Mouse (Mus musculus) spleen, adult 2 months (tissue): ENCODE data around the gene Tor1b. TPM values are rescaled to one million over a fixed set of nuclear protein-coding genes. Genes with fewer than 3 reads are reported as not detected.
A peak's percentile ranks its signal among the peaks of the same experiment; 100 is the strongest.
"Not testable (repeated sequence)": the region's sequence is repeated elsewhere in the genome, so short reads cannot be mapped to it uniquely, and the experiment has no call there.

Experiments used
- DNase-seq, 2 experiments: peaks; one replicate each; pipeline versions ENCODE4 v3.0.0 to v3.0.0-alpha.2; 2012 to 2021; ENCODE audit warnings: low spot score in 2 of 2, low read depth in 1 of 2
- H3K27ac ChIP-seq: fragments of 200-500 bp; 2 replicates; pipeline ENCODE4 v1.5.1; 2012; ENCODE audit warnings: low read length, inconsistent platforms; ENCODE audit not compliant: insufficient read depth
- H3K27me3 ChIP-seq: fragments of 200-500 bp; 2 replicates; pipeline ENCODE4 v1.6.1; 2012; ENCODE audit warnings: mild to moderate bottlenecking, moderate library complexity, low read length, inconsistent platforms; ENCODE audit not compliant: control insufficient read depth, insufficient read depth
- H3K36me3 ChIP-seq: fragments of 200-500 bp; 2 replicates; pipeline ENCODE4 v1.6.1; 2012; ENCODE audit warnings: mild to moderate bottlenecking, low read length, inconsistent platforms; ENCODE audit not compliant: control insufficient read depth, insufficient read depth
- H3K4me1 ChIP-seq: fragments of 200-500 bp; 2 replicates; pipeline ENCODE4 v1.6.1; 2011; ENCODE audit warnings: inconsistent platforms; ENCODE audit not compliant: control insufficient read depth, insufficient read depth, insufficient read length
- H3K4me3 ChIP-seq: fragments of 200-500 bp; 2 replicates; pipeline ENCODE4 v1.5.1; 2011; ENCODE audit warnings: mild to moderate bottlenecking, inconsistent platforms; ENCODE audit not compliant: insufficient read depth, insufficient read length; ENCODE audit errors: extremely low read depth
- CTCF ChIP-seq: fragments of 200-500 bp; IDR thresholded peaks from 2 replicates; pipeline ENCODE4 v1.5.1; 2011; ENCODE audit warnings: mild to moderate bottlenecking, inconsistent platforms; ENCODE audit not compliant: insufficient read depth, insufficient read length, insufficient replicate concordance; ENCODE audit errors: extremely low read depth
- POLR2A ChIP-seq: fragments of 200-500 bp; IDR thresholded peaks from 2 replicates; pipeline ENCODE4 v1.6.1; 2011; ENCODE audit warnings: low read depth, low read length, inconsistent platforms
- WGBS: fragments of 180-500 bp; shearing (Covaris S2); methylation state at CpG from one replicate; pipeline ENCODE4 v1.1.7; 2018; 5-methylcytosine and 5-hydroxymethylcytosine counted together
- polyA plus RNA-seq: library from polyadenylated mRNA; depleted of rRNA; stranded (reverse); fragments of >200 nt; gene quantifications from 2 replicates; pipeline ENCODE4 v1.2.3, GENCODE M21; 2012

Tor1b gene
- polyA plus RNA-seq, 1 experiment, result 18.9 TPM

DNA sequence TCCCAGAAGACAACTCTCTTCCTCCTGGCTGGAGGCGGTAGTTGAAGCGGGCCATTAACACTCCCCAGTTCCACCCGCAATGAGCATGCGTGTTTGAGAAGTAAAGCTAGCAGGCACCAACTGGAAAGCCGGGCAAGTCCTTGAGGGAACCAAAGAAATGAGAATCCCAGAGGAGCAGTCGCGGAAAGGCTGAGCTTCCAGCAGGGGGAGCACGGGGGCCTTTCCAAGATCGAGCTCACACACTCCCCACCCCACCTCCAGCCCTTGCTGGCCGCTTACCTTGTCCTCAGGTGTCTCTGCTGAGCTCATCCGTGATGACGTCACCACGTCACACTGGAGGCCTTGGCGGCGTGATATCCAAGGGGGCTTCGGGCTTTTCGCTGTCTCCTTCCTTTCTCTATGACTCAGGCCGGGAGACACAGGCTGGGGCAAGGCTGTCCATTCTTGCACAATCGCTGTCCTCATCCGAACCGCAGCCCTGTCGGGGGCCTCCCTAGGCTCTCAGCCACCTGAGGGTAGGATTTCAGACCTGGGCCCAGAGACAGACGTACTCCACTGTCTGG lies 23.2 kb upstream of the Tor1b start, which contains the start of gene Ptges:
Gene Ptges (minus strand): TSS at position 381 of the 563 bp plus-strand sequence.
- peak within 1 kb of the TSS; percentile 36; the same call in 1 of the 2 replicates for H3K4me3 ChIP-seq
- H3K36me3 ChIP-seq, result no peaks in the 10 kb centered on the region
- WGBS, result 7% methylated on average over 23 of the region's 23 CpGs
- no peaks in the 10 kb centered on the region for H3K27me3 ChIP-seq
- no peak for TF ChIP-seq POLR2A
- peak; percentile 50; the same call in 1 of the 2 replicates for TF ChIP-seq CTCF
- H3K4me1 ChIP-seq, result no peaks in the 10 kb centered on the region; the same call in 1 of the 2 replicates
- H3K27ac ChIP-seq, result no peak within 1 kb of the TSS
- peak in 1 of 2 experiments; percentile 47 for DNase-seq

DNA sequence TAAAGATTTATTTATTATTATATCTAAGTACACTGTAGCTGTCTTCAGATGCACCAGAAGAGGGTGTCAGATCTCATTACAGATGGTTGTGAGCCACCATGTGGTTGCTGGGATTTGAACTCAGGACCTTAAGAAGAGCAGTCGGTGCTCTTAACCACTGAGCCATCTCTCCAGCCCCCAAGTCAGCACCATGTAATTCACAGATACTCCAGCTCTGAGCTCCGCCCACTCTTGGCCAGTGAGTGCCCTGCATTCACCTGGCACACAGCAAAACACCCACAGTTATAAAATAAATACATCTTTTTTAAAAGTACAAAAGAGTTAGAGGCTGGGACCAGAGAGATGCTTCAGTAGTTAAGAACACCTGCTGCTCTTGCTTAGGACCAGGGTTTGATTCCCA lies 21.9 kb upstream of the Tor1b start:
- WGBS, result 83% methylated on average over 2 of the region's 2 CpGs
- H3K27me3 ChIP-seq, H3K4me1 ChIP-seq, H3K27ac ChIP-seq, DNase-seq, H3K4me3 ChIP-seq, H3K36me3 ChIP-seq: not testable (repeated sequence)

DNA sequence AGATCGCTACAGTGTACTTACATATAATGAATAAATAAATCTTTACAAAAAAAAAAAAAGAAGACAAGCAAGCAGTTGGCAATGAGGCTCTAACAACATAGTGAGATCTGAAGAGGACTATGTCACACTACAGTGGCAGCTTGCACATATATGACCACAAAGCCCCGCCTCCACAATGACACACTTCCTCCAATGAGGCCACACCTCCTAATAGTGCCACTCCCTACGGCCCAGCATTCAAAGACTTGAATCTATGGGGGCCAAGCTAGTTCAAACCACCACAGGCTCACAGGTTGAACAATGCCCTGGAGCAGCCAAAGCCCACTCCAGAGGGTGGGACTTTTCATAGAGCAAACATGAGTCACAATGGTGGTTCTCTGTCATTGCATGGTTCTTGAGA lies 20.8 kb upstream of the Tor1b start:
- Histone ChIP-seq H3K27me3 (no peaks in the 10 kb centered on the region), H3K36me3 (no peaks in the 10 kb centered on the region), H3K27ac (no peak overlapping the region), H3K4me1 (no peaks in the 10 kb centered on the region; the same call in 1 of the 2 replicates), H3K4me3 (no peak overlapping the region)
- TF ChIP-seq POLR2A (no peak), CTCF (no peak)
- WGBS, result 73% methylated on average over 3 of the region's 3 CpGs
- DNase-seq, result no peak

DNA sequence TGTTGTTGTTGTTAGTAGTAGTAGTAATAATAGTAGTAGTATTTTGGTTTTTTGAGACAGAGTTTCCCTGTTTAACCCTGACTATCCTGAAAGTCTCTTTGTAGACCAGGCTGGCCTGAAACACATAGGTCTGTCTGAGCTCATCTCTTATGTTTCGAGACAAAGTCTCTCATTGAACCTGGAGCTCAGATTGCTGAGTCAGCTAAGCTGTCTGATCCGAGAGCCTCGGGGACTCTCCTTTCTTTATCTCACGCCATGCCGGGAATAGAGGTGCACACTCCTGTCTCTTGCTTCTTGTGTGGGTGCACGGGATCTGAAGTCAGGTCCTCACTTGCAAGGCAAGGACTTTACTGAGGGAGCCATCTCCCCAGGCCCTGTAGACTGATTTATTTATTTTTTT lies 19.7 kb upstream of the Tor1b start:
- Histone ChIP-seq H3K4me1 (no peaks in the 10 kb centered on the region; the same call in 1 of the 2 replicates), H3K27me3 (no peaks in the 10 kb centered on the region), H3K36me3 (no peaks in the 10 kb centered on the region), H3K4me3 (no peak overlapping the region), H3K27ac (no peak overlapping the region)
- TF ChIP-seq POLR2A (no peak), CTCF (no peak)
- WGBS, result 85% methylated on average over 6 of the region's 6 CpGs
- no peak for DNase-seq

DNA sequence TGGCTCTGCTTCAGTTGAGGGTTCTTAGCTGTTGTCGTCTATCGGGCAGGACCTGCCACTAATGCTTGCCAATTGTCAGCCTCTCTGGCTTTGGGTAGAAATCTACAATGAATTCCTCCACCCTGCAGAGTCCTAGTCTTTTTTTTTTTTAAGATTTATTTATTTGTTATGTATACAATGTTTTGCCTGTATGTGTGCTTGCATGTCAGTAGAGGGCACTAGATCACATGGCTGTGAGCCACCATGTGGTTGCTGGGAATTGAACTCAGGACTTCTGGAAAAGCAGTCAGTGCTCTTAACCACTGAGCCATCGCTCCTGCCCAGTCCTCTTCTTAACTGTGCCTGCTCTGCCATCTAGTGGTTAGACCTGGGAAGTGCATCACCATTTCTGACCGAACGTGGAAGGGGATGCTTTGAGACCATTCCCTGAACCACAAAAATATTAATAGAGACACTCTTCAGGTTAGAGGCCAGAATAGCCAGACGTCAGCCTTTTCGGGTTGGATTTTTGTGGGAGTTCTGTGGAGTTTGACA lies 18.8 kb upstream of the Tor1b start:
- 18% methylated on average over 7 of the region's 7 CpGs for WGBS
- H3K27ac ChIP-seq, result no peak overlapping the region
- no peaks in the 10 kb centered on the region for H3K36me3 ChIP-seq
- no peaks in the 10 kb centered on the region; the same call in 1 of the 2 replicates for H3K4me1 ChIP-seq
- H3K27me3 ChIP-seq, result no peaks in the 10 kb centered on the region
- peak; percentile 68; the same call in 1 of the 2 replicates for TF ChIP-seq CTCF
- no peak for TF ChIP-seq POLR2A
- peak; percentile 36 to 62 for DNase-seq
- H3K4me3 ChIP-seq, result no peak overlapping the region

DNA sequence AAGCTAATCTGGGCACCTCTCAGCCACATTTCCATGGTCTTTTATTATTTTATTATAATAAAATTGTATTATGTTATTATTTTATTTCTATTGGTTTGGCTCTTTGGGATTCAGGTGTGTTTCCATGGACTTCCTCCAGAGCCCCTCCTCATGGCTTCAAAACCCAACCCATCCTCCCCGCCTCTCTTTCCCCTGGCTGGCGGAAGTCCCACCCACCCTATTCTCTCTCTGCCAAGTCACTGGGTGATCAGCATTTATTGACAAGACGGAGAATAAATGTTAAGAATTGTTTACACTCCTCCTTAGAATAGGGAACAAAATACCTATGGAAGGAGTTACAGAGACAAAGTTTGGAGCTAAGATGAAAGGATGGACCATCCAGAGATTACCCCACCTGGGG lies 16.0 kb upstream of the Tor1b start:
- H3K4me1 ChIP-seq, result no peaks in the 10 kb centered on the region
- no peak overlapping the region for H3K27ac ChIP-seq
- 89% methylated on average over 3 of the region's 3 CpGs for WGBS
- H3K27me3 ChIP-seq, result no peaks in the 10 kb centered on the region
- DNase-seq, result no peak
- TF ChIP-seq POLR2A, result no peak
- no peak for TF ChIP-seq CTCF
- H3K4me3 ChIP-seq, result no peak overlapping the region
- H3K36me3 ChIP-seq, result no peaks in the 10 kb centered on the region

DNA sequence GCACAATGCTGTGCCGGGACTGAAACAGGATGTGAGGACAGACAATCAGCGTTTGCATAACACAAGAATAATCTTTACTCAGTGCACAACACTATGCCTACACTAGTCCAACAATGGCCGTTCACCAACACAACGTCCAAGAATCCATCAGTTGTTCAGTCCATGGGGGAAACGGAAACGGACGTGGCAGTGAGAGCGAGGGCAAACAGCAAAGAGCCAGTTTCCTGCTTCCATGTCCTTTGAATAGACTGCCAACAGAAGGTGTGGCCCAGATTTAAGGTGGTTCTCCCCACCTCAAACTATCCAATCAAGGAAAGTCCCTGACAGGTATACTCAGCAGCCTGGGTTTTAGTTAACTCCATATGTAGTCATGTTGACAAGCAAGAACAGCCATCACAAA lies 15.0 kb upstream of the Tor1b start:
- H3K36me3 ChIP-seq, result no peaks in the 10 kb centered on the region
- no peak overlapping the region for H3K4me3 ChIP-seq
- WGBS, result 81% methylated on average over 8 of the region's 8 CpGs
- H3K27me3 ChIP-seq, result no peaks in the 10 kb centered on the region
- no peak overlapping the region for H3K27ac ChIP-seq
- no peak for DNase-seq
- H3K4me1 ChIP-seq, result no peaks in the 10 kb centered on the region
- TF ChIP-seq CTCF, result no peak
- TF ChIP-seq POLR2A, result no peak
